Mouse (Mus musculus) kidney, adult 8-10 months (tissue): ENCODE results near the gene Neu2.
A peak's percentile ranks its signal among the peaks of the same experiment; 100 is the strongest.
"Not testable (repeated sequence)": the region's sequence is repeated elsewhere in the genome, so short reads cannot be mapped to it uniquely, and the experiment has no call there.

ENCODE experiments used
- DNase-seq, 2 experiments: peaks; one replicate each; pipeline ENCODE4 v3.0.0; 2022

Gene Neu2

DNA sequence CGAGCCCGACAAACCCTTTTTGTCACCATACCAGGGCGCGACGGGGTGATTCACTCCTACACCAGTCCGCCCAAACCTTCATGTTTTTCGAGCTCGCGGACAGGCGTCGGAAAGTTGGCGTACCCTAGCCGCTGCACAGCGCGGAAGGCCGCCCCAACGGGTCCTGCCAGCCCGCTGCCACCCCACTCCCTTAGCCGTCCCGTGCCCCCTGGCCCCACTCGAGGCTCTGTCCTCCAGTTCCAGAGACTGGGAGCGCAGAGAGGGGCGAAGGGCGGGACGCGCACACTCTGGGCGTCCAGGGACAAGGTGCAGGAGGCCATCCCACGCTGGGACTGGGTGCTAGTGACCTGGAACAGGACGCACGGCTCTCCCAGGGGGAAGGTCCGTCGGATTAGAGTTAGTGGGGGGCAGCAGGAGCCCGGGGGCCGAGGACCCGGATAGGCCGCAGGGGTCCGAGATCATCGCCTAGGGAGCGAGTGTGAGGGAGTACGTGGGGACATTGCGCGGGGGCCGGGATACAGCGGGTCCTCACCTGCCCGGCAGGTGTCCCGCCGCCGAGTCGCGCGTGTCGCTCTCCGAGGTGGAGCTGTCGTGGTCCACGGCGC, at the start of gene Neu2:
Neu2 (plus strand) TSS at position 329 of the 605 bp plus-strand sequence.
- peak; percentile 27 to 31 for DNase-seq

DNA sequence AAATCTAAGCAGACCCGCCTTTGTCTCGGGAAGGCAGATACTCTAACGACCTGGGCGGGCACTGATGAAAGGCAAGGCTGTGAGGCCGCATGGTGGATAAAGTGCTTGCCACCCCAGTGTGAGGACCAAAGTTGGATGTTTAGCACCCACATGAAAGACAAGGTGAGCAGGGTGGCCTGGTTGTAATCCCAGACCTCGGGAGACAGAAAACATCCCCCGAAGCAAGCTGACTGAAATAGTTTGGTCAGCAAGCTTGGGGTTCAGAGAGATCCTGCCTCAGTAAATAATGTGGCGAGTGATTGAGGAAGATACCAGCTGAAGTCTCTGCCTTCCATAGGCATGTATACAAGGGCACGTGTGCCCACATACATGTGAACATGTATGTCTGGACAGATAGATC, 42.2 kb upstream of the Neu2 start:
- no peak for DNase-seq

DNA sequence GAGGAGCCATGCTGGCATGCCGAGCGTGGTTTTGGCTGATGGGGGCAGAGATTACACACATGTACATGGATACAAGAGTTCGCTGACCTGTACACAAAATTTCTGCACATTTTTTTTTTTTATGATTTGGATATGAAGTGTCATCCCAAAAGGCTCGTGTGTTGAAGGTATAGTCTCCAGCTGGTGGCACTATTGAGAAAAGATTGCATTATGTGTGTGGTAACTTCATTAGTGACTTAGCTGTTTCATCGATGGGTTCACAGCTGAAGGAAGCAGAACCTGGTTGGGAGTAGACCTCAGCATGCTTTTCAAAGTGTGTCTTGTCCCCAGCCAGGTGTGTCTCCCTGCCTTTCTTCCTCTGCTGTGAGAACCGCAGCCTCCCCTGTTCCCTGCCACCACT, 41.4 kb upstream of the Neu2 start:
- no peak for DNase-seq

DNA sequence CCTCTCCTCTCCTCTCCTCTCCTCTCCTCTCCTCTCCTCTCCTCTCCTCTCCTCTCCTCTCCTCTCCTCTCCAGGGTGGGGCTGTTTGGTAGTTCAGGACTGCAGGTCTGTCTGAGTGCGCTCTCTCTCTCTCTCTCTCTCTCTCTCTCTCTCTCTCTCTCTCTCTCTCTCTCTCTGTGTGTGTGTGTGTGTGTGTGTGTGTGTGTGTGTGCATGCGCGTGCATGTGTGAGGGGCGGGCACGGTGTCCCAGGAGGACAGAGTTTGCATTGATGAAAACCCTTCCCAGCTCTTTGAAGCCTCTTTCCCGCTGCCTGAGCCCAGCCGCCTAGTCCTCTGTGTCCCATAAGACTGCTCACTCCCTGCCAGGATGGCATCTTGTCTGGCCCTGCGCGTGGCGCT, 39.7 kb upstream of the Neu2 start, which contains the start of gene Snorc:
Snorc (plus strand) TSS at position 301 of the 400 bp plus-strand sequence.
- not testable (repeated sequence) for DNase-seq

DNA sequence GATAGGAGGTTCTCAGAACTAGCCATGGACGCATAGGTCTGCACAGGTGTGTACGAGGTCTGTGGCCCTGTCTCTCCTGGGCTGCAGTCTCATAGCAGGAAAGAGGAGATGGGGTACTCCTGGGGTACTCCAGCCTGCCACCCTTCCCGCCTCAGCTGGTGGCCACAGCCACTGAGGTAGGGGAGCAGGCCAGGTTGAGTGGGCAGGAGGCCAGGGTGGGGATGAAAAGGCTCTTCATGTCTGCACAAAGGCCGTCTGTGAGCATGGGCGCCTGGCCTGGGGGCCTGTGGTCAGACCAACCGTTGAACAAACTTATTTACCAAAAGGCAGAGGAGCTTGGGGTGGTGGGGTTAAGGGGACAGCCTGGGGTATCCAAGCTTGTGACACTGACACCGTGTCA, 37.8 kb upstream of the Neu2 start:
- DNase-seq, result no peak

DNA sequence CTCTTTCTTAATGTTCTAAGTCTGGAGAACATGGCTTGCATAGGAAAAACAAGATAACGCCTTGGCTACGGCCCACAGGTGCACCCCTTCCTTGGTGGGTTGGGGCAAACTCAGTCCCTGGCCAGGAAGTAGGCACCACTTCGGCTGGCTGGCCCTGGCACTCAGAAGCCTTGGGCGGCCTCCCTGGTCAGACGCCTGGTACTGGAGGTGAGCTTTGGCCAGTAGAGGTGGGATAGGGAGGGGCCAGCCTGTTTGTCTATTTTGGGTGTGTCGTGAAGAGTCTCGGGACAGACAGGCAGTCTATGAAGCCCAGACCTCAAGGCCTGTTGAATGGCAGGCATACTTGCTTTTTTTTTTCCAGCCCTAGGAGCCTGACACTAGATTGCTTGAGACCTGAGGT, 37.1 kb upstream of the Neu2 start:
- DNase-seq, result peak; percentile 72 to 75

DNA sequence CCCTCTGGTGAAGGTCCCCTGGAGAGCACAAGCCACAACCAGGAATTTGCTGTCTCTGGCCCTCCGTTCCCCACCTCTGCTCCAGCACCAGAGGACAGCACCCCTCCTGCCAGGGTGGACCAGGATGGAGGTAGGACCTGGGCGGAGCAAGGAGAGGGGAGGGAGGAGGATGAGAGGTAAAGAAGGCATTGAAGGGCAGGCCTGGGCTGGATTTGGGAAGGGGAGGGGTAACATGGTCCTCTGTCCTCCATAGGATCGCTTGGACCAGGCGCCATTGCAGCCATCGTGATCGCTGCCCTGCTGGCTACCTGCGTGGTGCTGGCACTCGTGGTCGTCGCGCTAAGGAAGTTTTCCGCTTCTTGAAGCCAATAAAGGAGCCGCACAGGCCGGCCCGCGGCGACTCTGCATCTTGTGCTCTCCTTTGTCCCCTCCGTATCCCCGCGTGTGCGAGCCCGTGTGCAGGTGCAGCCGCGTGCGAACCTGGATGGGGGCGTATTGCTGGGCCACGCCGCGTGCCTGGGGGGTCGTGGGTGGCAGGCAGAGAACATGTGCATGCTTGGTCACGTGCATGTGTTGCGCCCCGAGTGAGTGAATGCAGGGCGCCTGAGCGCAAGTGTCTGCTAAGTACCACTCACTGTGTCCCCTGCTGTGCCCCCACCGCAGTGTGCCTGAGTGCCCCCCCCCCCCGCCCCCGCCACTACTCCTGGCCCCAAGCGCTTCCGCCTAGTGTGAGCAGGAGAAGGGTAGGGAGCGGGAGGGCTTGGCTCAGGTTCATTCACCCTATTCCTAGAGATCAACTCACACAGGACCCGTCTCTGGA, 34.4 kb upstream of the Neu2 start:
- DNase-seq, result no peak

DNA sequence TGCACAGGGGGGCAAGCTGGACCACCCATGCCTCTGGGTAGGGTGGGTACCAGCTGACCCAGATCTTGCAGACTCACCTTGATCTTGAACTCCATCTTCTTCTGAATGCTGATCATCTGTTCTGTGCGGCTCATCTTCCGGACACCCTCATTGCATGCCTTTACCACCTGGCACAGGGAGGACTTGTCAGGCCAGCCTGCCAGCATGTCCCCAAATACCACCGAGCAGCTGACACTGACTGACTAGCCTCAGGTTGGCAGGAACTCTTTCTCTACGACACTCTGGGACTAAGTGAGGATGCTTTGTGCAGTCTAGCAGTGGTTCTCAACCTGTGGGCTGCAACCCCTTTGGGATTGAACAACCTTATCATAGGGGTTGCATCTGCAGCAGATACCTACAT, 27.1 kb upstream of the Neu2 start:
- DNase-seq, result no peak

DNA sequence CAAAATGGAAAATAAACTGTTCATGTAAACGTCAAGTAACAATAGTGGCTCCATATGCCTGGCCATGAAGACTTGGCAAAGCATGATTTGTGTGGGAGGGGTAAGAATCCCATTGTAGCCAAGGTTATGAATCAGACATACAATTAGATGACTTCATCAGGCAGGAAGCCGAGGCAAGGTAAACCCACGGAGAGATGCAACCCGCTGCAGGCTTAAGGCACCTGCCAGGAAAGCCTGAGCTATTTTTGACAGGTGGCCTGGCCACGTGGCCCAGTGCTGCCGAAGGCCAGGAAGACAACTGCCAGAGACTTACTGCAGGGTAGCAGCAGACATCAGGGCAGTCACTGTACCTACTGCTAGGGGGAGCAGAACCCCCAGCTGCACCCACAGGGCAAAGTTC, 23.3 kb upstream of the Neu2 start:
- DNase-seq, result no peak

DNA sequence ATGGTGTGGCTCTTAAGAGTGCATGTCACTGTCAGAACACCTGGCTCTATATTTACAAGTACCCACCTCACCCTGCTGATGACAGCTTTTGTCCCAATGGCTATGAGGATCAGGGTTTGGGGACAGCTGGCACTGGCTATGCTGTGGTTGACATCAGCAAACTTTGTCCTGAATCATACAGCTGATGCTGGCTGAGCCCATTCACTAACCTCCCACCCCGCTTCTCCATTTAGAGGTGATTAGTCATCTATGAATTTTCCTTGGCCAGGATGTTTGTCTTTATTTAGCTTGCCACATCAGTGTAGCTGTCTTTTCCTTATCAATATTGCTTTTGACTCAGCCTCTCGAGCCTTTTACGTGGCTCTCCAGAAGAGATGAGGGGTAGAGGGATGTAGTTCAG, 17.4 kb upstream of the Neu2 start:
- no peak for DNase-seq

DNA sequence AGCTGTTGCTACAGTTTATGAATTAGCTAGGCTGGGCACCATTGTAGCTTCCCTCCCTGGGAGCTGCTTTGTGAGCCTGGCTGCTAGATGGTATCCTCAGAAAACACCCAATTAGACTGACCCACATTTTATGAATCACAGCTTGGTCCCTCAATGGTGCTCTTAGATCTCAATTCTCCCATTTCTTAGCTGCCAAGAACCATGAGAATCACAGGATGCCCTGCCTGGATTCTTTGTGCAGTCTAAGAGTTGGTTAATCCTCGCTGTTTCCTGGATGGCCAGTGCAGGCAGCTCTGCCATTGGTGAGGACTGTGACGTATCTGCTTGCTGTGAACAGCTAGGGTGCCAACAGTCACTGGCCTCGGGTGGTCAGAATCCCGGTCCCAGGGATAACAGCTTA, 16.1 kb upstream of the Neu2 start:
- DNase-seq, result no peak

DNA sequence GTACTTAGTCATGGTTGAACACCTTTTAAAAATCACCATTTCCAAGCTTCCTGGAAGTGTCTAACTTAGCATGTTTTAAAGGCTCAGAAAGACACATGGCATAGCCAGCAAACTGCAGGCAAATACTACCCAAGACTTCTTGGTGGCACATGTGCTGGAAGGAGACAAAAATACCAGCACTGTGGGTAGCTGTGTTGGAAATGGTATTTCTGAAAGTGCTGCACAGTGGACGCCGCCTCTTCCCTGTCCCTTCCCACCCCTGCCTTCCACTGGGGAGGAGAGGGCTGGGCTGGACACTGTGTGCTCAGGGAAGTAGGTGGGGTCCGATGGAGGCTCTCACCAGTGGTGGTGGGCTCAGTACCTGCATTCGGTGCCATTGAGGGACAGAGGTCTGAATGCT, 4.2 kb upstream of the Neu2 start:
- DNase-seq, result no peak

DNA sequence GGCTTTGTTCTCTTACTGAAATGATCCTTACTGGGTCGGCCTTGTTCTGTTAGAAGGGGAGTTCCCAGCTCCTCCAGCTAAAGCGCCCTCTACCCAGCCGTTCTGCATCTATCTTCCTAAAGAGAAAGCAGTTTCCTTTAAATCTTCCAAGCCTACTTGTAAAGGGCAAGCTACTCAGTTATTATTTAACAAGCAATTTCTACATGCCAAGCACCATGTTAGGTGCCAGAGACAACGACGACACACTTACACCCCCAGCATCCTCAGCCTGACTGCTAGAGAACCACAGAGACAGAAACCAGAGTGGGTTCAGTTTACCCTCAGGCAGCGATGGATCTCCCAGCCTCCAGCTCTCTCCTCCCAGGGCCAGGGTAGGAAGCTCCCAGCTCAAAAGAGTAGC, 1.8 kb upstream of the Neu2 start:
- DNase-seq, result peak; percentile 24 to 56

DNA sequence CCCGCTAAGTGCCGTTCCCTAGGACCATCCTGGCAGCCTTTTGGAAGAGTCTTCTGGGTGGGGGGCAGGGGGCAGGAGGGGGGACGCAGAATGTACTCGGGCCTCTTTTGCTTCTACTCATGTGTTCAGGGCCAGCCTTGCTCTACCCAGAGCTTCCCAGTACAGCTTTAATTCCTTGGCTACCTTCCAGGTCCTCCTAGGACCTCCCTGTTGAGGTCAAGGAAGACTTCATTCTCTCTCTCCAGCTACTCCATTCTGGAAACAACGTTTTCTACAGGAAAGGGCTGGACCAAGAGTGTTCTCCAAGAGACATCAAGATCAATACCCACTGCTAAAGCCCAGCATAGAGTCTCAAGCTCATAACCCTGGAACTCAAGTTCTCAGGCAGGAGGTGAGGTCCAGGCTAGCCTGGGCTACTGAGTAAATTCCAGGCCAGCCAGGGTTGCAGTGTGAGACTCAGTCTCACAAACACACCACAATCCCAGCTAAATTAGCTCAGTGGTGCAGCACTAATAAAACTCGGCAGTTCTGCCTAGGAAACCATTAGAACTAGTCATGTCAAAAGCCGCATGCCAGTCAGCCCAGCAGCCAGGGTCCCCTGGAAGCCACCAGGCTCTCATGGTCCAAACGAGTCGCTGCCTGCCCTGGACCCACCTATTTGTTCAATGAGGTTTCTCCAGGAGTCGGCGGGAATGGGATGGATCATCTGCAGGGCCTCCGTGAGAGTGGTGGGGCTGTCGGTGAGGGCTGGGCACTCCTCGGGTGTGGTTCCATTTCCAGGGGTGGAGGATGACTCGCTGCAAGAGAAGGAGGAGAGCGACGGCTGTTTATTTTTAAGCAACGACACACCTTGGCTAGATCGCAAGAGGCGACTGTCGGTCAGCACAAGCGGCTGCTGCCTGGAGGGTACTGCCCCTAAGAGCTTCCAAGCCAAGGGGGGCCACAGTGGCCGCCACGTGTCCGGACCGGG, 813 bp upstream of the Neu2 start:
- no peak for DNase-seq

DNA sequence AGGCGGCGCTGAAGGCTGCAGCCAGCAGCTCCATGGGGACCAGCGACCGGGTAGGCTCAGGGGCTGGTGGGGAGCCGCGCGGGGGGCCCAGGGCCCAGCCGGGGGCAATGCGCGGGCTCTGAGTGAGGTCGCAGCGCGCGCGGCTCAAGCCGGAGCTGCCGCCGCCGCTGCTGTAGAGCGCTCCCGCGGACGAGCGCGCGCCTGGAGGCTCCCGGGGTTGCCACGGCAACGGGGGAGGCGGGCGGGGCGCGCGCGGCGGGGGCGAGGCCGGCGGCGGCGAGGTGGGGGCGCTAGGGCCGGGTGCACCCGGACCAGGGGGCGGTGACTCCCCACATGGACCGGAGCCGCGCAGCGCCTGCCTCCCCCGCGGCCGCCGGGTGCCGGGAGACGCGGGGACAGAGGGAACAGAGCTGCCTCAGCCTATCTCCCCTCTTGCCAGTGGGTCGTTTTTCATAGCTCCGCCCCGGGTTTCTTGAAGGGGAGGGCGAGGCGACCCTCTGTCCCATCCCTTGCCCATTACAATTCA, 540 bp downstream of the Neu2 start:
- no peak for DNase-seq

DNA sequence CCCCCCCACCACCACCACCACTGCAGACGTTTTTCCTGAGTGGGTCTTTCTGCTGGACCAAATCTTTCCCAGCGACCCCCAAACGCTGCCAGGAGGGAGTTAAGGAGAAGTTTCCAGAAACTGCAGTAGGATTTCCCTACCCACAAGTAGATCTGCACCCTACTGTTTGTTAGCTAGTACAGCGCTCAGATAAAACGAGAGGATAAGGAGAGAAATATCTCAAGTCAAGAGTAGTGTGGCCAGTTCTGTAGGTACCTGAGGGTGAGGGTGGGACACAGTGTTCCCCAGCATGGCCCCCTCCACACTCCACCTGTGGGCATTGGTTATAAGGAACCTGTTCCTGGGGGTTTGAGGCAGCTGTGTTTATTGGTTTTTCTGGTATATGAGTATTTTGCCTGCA, 1.2 kb downstream of the Neu2 start:
- DNase-seq, result no peak

DNA sequence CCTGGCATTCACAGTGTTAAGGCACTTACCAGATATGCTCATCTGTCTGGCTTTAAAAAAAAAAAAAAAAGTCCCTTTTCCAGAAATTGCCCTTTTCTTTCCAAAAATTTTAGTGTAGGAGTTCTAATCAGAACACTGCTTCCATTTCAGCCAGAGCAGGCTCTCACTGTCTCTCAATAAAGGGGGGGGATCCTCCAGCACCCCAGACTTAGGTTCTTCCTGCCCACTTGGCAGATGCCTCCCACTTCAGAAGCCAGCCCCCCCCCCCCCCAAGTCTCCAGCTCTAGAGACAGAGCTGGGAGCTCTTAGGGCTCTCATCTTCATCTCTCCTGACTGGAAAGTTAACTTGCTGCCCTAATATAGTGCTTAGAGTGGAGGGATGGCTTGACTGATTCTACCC, 10.8 kb downstream of the Neu2 start:
- no peak for DNase-seq

DNA sequence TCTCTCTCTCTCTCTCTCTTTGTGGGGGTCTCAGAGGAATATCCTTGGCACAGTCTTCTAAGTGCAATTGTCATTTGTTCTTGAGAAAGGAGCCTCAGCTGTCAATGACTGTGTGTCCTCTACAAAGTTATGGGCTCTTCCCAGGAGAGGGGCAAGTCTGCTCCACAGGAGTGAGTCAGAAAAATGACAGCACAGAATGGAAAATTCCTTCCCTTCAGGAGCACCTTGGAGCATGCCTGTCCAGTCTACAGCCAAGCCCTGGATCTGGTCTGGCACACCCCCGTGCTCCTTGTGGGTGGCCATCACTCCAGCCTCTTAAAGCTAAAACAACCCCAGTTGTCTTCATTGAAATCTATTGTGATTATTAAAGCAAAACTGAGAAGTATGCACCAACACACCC, 11.8 kb downstream of the Neu2 start:
- DNase-seq, result no peak

DNA sequence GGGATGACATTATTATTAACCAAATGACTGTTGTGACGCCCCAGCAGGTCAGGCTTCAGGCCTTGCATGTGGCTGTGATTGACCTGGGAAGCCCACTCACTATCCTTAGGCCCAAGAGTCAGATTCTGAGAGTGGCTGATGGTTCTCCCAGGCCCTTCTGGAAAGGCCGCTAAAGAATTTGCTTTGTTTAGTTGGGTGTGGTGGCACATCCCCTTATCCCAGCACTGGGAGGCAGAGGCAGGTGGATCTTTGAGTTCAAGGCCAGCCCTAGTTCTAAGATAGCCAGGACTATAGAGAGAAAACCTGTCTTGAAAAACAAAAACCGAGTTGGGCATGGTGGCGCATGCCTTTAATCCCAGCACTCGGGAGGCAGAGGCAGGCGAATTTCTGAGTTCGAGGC, 15.4 kb downstream of the Neu2 start:
- no peak for DNase-seq

DNA sequence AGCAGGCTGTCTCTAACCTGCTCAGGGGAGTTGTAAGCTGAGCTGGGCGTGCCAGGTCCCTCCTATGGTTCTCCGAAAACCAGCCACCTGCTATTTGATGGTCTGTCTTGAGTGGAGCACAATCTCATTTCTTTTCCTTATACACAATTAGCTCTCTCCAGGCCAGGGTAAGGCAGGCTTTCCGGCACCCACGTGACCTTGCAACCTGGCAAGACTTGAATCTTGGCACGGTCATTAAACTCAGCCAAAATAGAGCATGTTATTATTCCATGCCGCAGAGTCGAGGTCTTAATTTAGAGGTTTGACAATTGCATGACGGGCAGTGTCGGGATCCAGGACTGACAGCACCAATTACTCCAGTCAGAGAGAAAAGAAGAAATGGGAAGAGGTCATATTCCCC, 17.5 kb downstream of the Neu2 start:
- DNase-seq, result peak; percentile 30 to 37

DNA sequence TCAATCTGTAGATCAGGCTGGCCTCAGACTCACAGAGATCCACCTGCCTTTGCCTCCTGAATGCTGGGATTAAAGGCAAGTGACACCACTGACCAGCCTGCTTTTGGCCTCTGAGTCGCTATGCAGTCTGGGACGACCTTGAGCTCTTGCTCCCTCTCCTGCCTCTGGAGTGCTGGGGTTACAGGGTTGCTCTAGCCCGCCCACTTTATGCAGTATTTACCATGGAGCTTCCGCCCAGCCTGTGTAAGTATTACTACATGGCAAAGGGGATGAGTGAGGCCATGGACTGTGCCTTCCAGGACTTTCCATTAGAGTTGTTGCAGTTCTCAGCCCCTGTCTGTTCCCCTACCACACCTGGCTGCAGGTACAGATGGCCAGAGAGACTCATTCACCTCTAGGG, 22.7 kb downstream of the Neu2 start:
- DNase-seq, result no peak

DNA sequence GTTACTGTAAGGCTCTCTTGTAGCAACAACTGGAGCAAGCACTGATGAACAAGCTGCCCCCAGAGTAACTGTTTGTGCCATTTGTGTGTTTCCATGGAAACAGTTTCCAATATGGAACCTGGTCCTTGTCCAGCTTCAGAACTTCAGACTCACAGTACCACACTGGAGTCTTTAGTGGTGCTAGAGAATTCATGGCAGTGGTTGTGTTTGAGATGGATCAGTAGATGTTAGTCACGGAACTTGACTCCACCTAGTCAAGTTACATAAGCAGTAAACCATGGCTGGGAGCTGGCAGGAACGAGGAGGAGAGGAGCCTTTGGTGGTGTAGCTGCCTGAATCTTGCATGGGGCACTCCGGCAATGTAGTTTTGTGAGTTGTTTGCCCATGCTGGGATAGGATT, 24.4 kb downstream of the Neu2 start:
- DNase-seq, result no peak

DNA sequence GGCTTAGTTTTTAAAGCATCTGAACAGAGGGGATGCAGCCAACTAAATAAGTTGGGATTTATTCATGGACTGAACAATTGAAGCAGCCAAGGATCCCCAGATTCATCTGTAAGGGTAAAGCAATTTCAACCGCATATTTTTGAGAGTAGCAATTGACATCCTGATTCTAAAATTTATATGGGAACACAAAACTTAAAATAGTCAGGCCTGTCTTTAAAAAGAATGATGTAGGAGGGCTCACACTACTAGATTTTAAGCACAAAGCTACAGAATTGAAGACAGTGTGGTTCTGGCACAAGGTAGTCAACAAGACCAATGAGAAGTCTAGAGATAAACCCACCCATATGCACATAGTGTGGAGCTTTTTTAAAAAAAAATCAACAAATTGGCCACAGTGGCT, 27.3 kb downstream of the Neu2 start:
- DNase-seq, result no peak
